Mouse (Mus musculus): Measurements from ENCODE around the gene Phkb.
"Not testable (repeated sequence)": the region's sequence is repeated elsewhere in the genome, so short reads cannot be mapped to it uniquely, and the experiment has no call there.

Phkb gene

DNA sequence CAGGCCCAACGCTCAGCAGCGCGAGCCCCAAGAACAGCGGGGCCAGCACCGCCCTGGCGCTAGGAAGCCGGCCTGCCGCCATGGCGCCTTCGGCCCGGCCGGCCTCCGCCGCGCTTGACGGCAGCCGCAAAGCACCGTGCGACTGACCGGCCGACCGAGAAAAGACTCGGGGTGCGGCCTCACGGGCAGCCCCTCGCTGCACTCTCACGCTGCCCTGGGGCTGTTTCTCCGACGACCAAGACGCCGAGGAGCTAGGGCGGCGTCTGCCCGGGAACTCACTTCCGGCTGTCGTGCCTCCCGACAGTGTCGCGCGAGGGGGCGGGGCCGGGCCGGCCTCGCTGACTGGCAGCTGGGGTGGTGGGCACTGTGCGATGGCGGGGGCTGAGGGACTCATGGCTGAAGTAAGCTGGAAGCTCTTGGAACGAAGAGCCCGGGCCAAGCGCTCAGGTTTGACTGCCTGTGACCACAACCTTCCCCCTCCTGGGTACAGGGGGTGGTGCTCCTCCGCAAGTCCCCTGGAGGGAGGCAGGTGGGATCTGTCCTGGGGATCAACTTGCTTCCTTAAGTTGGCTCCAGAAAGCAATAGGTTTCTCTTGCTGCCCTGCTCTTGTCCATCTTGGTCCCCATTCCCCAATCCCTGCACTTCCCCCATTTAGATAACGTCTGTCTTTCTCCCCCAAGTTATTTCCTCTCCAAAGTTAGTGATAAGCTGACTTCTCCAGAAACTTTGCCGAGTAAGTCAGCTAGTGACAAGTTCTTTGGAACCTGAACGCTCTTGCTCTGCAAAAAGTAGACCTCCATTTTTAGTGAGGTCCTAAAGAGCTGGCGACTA lies at the start of gene Phkb, which contains the start of gene Itfg1:
Gene Phkb (plus strand): TSS at position 303 of the 832 bp plus-strand sequence.
Gene Itfg1 (minus strand): TSS at position 265 of the 832 bp plus-strand sequence.
- DNase-seq (ENCODE audit: low spot score), result peak; percentile 93

DNA sequence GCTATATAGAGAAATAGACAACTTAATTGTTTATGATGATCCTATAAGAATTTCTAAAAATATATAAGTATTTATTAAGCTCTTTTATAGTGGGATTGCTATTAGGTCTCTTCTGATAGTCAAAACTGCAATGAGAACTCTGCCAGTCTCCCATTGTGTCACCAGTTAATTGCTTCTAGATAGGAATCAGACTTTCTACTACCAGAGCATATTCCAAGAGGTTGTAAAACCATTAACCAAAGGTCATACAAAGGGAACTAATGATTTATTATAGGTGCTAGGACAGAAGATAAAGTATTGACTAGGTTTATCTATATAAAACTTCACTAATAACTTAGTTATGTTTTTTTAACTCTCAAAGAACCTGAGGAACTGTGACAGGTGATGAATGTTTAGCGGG lies 44.4 kb upstream of the Phkb start:
- not testable (repeated sequence) for DNase-seq (ENCODE audit: low spot score)

DNA sequence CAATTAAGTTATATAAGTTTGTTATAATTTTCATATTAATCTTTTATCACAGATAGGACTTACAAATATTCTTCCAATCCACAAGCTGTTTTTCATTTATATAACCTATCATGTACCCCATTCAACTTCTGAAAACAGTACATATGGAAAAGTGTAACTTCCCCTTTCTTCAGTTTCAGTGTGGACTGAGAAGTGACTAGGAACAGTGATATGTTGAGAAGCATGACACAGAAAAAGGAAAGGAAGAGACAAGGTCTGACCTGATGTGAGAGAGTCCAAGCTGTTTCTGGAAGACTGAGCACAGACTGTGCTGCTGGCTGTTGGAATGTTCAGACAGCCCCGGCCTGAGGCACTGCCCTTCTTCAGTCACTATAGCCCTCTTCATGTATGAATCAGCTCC lies 40.6 kb upstream of the Phkb start:
- DNase-seq (ENCODE audit: low spot score), result no peak

DNA sequence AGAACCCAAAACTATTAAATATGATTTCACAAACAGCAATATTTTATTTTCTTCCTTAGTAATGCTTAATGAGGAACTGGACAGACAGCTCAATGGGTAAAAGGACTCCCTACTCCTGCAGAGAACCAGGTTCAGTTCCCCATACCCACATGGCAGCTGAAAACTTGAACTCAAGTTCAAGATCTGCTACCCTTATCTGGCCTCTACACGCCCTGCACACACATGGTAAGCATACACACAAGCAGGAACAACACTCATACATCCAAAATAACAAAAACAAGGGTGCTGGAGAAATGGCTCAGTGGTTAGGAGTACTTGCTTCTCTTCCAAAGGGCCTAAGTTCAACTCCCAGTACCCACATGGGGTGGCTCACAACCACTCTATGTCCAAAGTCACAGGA lies 39.4 kb upstream of the Phkb start:
- DNase-seq (ENCODE audit: low spot score), result no peak

DNA sequence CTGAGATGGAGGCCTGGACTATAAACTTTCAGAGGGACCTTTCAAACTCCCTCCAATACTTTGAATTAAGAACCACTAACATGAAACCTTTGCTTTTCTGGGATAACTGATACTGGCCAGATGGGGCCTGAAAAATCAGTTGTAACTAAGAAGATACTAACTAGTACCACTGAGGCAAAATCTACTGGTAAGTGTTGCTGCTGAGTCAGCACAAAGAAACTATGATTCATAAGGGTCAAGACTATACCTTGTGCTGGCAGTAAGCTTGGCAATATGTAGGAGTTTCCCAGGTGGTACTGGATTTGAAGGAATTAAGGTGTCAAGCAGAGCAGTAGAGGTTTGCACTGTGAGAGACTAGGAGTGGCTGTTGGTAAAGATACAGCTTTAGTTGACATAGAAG lies 27.1 kb upstream of the Phkb start:
- no peak for DNase-seq (ENCODE audit: low spot score)

DNA sequence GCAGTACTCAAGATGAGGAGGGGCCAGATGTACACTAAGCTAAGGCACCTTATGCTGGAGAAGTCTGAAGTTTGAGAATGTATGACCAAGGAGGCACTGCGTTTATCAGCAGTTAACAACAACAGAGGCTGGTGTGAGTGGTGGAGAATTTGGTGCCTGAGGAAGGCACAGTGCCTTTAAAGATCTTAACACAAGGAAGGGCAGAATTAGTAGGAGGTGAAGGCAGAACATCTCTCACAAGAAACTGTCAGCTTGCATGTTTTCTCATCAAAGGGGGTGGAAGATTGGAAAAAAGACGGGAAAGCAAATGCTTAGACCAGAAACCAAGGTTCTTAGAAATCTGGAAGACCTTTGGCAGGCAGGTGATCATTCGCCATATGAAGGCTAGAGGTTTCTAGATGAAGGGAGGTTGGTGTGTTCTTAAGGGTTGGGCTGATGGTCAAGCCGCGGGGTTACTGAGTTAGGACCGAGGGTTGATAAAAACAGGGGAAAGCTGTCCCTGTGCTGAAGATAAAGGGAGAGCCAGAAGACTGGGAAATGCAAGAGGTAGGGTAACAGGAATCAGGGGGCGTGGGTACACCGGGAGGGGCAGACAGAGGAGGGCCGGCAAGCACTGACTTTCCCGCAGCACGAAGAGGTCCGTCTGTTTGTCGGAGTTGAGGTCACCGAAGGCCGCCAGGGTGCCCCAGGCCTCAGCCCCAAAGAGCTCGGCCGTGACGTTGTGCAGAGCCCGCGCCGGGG lies 673 bp upstream of the Phkb start:
- DNase-seq (ENCODE audit: low spot score), result no peak

DNA sequence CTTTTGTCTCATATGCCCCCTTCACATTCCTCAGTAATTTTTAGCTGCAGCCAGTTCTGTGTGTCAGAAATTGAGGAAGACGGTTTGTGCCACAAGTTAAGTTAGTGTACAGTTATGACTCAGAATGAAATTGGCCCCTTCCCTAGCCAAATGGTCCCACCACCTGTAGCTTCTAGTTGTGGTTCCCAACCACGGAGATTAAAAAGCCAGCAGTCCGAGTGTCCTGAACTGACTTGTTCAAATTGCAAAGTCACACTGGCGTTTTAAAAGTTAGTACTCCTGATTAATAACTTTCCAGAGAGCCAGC lies 683 bp downstream of the Phkb start:
- DNase-seq (ENCODE audit: low spot score), result no peak

DNA sequence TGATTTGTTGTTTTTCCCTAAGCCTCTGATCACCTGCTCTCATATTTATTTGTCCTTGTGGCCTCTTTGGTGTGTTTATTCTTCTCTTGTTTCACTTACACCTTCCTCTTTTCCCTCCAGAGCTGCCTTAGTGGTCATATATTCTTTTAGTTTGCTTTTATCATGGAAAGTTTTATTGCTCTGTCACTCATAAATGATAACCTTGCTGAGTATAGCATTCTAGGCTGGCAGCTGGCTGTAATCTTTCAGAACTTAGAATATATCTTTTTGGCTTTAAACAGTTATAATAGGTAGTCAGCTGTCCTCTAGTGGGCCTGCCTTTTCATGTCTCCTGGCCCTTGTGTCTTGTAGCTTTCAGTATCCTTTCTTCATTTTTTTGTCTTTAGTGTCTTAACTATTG lies 5.1 kb downstream of the Phkb start:
- DNase-seq (ENCODE audit: low spot score), result no peak

DNA sequence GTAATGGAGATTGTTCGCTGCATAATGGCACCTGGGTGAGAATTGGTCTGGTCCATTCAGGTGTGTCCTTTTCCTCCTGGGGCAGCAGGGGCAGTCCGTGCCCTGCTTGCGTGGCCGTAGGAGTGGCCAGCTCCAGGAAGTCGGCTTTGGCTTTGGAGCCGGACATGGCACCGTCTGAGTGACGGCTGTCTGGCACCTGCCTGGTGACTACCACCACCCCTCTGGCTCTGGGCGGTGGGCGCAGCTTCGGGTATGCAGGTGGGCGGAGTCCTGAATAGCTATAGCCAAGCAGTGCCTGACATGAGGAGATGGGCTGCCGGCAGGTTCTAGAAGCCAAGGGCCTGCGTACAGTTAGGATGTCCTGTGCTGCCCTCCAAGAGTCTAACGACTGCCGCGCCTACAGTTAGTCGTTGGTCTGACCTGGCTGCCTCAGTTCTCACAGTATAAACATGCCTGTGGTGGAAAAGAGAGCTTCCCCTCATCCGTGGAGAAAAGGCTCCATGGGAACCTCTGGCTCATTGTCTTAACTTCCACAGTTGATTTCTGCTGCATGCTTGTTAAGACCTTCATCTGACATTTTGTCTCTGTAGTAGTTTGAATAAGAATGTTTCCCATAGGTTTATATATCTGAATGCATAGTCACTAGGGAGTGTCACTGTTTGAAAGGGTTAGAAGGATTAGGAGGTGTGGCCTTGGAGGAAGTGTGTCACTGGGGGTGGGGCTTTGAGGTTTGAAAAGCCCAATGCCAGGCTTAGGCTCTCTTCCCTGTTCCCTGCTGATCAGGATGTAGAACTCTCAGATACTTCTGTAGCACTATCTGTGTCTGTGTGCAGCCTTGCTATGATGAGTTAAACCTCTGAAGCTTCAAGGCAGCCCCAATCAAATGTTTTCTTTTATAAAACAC lies 13.7 kb downstream of the Phkb start:
- no peak for DNase-seq (ENCODE audit: low spot score)

DNA sequence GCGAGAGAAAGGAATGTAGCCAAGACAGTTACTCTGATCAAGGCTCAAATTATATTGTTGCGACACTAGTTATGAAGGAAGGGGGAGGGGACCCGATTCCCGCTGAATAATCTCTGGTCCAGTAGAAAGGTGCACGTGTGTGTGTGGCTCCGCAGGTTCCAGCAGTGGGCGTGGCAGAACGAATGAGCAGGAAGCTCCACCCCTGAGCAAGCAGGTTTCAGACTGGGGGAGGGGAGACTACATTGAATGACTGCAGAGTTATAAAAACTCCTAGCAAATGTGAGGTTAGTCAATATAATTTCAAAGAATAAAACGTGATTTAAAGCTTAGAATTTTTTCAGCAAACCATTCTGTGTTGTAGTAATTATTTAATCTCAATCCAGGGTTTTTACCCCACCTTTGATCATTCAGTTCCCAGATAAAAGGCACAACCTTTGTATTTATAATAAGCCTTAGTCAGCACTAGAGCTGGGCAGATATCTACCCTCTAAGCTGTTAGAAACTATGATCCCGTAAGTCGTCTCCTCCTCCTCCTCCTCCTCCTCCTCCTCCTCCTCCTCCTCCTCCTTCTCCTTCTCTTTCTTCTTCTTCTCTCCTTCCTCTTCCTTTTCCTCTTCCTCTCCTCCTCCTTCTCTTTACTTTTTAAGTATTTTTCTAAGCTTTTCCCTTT lies 16.6 kb downstream of the Phkb start:
- DNase-seq (ENCODE audit: low spot score), result not testable (repeated sequence)

DNA sequence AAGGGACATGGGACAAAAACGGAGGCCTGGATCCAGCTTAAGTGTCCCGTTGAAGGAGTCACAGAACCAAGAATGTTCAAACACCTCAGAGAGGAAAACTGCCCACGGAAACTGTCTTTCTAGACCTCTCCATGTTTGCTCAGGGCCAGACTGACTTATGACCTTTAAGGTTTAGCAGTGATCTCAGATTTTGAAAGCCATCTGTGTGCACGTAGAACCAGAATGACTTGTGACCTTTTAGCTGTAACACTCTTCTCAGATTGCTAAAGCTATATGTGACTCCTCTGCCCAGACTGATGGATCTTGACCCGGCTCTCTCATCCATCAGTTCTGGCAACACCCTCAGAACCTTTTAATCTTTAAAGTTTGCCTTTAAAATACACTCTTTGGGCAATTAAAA lies 19.9 kb downstream of the Phkb start:
- no peak for DNase-seq (ENCODE audit: low spot score)

DNA sequence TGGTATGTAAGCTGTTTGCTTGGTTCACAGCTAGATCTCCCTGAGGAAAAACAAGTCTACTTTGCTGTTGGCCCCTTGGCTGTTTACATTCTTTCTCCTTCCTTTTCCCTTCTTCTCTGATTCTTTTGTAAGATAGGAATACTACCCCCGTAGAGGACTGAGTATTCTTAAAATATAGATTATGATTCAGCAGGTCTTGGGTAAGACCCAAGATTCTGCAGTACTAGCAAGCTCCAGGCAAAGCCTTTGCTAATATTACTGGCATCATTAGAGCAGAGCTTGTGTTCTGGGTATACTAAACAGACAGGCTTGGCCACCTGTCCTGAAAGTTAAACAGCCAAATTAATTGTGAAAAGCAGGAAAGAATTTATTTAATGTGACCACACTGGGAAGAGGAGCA lies 21.6 kb downstream of the Phkb start:
- no peak for DNase-seq (ENCODE audit: low spot score)

DNA sequence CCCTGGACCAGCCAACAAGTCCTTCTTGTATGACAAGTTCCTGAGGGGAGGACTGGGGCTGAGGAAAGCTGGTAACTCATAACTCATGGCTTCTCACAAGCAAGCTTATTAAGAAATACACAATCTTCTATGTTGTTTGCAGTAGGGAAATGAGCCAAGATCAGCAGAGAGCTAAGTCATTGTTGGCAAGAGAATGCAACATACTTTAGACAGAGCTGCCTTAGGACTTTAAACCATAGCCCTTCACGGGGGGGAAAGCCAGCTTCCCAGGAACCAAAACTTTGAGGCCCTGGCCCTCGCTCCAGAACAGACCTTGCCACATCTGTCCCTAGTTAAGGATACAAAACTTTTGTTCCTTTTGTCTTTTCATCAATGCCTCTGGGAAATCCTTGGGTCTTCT lies 30.9 kb downstream of the Phkb start:
- no peak for DNase-seq (ENCODE audit: low spot score)

DNA sequence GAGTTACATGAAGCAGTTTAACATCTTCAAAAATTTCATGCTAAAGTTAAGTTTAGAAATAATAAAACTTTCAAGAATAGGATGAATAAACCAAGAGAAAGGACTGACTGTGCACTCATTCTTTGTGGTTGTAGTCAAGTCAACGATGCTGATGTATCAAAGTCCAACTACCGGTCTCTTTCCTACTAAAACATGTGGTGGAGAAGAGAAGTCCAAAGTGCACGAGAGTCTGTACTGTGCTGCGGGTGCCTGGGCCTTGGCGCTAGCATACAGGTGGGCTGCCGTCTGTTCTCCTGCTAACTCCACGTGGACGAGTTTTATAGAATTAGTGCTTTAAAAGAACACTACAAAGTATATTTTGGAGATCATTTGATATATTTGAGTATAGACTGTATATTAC lies 37.2 kb downstream of the Phkb start:
- no peak for DNase-seq (ENCODE audit: low spot score)

DNA sequence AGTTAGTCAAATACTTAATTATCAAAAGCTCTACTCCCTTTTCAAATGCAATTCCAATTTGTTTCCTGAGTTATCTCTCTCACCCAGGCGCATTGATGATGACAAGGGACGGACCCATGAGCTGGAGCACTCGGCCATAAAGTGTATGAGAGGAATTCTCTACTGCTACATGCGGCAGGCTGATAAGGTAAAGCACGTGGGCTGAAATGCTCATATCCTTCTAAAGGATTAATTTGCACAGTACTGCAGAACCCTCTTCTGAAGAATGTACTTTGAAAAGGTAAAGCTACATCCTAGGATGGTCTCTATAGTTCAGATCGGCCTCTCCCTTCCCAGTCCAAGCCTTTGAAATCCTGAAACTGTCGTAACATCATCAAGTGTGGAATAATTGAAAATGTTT lies 38.9 kb downstream of the Phkb start:
- no peak for DNase-seq (ENCODE audit: low spot score)

DNA sequence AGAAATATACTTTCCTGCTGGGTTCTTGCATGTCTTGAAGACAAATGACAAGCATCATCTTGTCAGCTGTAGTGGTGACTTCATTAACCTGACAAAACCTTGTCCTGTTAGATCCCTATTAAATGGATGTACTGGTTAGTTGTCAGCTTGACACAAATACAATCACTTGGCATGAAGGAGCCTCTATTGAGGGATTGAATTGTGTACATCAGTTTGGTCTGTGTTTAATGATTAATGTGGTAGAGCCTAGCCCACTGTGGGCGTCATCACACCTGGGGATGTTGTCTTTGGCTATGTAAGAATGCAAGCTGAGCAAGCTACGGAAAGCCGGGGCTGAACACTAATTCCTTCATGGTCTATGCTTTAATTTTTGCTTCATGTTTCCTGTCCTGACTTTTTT lies 44.1 kb downstream of the Phkb start:
- DNase-seq (ENCODE audit: low spot score), result no peak

DNA sequence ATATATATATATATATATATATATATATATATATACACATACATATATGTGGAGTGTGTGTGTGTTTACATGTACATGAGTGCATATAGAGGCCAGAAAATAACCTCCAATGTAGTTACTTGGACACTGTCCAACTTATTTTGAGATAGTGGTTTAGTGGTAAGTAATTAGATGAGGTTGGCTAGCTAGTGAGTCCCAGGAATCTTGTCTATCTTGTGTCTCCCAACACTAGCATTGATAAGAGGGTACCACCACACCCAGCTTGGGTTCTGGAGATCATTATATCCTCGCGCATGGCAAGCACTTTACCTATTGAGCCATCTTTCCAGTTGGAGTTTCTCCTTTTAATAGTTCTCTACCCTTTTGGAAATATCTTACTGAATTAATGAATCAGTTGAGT lies 56.9 kb downstream of the Phkb start:
- DNase-seq (ENCODE audit: low spot score), result no peak

DNA sequence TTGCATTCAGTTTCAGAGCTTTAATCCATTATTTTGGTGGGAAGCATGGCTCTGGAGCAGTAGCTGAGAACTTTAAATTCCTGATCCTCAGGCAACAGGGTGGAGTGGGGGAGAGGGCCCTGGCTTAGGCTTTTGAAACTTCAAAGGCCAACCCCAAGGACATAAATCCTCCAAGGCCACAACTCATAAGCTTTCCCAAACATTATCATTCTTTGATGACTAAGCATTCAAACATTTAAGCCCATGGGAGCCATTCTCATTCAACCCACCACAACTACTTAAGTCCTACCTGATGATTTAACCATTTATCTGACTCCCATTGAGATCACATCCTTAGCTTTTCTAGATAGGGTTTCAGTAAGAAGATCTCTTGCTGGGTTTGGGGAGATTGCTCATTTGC lies 84.2 kb downstream of the Phkb start:
- DNase-seq (ENCODE audit: low spot score), result no peak

DNA sequence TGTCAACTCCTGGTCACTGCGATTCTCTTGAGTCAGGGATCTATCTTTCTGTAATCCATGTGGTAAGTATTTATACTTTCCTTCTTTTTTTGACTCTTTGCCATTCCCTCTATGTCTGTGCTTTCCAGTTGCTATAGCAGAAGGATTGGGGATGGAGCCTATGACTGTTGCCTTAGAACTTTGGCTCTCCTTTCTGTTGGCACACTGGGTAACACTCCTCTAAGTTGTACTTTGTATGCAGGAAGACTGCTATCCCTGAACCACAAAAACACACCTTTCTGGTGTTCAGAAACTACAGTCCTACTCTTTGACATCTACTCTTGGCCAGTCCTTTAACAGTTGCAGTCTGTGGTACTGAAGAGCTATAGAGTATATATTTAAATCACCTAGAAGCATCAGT lies 84.8 kb downstream of the Phkb start:
- DNase-seq (ENCODE audit: low spot score), result no peak

DNA sequence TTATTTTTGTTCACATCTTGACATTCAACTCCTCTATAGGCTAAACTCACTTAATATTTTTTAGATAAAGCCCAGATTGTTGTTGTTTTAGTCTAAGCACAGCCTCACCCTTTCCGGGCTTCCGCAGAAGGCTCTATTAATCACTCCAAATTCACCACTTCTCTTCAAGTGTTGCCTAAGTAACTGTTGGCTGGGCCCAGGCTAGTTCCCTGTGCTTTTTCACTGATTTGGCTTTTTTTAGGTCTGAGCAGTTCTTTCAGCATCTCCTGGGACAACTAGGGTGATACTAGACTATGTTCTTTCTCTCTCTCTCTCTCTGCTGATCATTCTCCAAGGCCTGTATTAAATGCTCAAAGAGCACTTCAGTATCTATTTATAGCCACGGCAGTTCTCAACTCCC lies 85.3 kb downstream of the Phkb start:
- DNase-seq (ENCODE audit: low spot score), result no peak

DNA sequence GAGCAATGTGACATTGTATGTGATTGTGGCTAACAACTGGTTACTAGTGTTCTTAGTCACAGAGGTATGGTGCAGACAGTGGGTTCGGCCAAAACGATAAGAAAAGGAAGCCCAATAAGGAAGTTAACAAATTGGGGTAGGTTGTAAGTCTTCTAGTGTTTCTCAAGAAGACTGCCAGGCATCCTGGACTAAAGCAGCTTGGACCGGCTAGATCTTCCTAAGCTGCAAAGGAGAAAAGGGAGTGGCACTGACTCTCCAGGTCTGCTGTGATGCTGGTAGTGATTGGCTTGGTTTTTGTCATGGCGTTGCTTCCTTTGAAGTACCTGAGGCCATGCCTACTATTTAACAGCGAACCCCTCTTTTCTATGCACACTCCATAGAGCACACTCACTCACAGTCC lies 95.4 kb downstream of the Phkb start:
- DNase-seq (ENCODE audit: low spot score), result no peak

DNA sequence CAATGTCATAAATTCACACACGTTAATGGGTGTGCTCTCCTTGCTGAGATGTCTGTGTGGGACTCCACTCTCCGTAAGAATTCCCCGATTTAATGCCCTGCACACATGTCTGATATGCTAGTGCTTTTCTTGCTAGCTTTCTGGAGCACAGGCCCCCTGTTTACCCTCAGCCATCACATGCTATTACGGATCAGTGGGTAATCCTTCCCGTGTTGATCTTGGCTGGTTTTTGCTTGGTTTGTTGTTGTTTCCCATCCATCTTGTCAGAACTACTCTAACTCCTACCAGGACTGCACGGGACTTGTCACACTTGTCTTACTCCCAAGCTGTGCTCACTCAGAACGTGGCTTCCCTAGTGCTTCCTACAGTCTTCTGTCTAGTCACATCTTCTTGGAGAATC lies 96.6 kb downstream of the Phkb start:
- DNase-seq (ENCODE audit: low spot score), result no peak
